Mouse (Mus musculus) kidney, embryonic 14.5 days (tissue): ENCODE data around the gene Tyk2. TPM values are rescaled to one million over a fixed set of nuclear protein-coding genes. Genes with fewer than 3 reads are reported as not detected.

Experiments used
- ATAC-seq: fragments of 200-750 bp; cut with Nextera tagmentation; 2 replicates; pipeline ENCODE4 v1.8.0; 2017; ENCODE audit warnings: moderate number of reproducible peaks, mild to moderate bottlenecking, moderate TSS enrichment, moderate library complexity; ENCODE audit not compliant: low FRiP score, low TSS enrichment
- H3K27ac ChIP-seq: fragments of 300-500 bp; sonication (generic); 2 replicates; pipeline ENCODE4 v1.5.1; 2014; ENCODE audit warnings: low read depth, mild to moderate bottlenecking, low read length, moderate library complexity, mixed read lengths
- H3K27me3 ChIP-seq: fragments of 300-500 bp; sonication (generic); 2 replicates; pipeline ENCODE4 v1.6.1; 2014; ENCODE audit warnings: mild to moderate bottlenecking, low read length; ENCODE audit not compliant: control insufficient read depth, insufficient read depth
- H3K36me3 ChIP-seq: fragments of 300-500 bp; sonication (generic); 2 replicates; pipeline ENCODE4 v1.6.1; 2014; ENCODE audit warnings: low read length, mixed read lengths; ENCODE audit not compliant: control insufficient read depth, insufficient read depth
- H3K4me1 ChIP-seq: fragments of 300-500 bp; sonication (generic); 2 replicates; pipeline ENCODE4 v1.6.1; 2014; ENCODE audit warnings: low read length, mixed read lengths; ENCODE audit not compliant: control insufficient read depth, insufficient read depth
- H3K4me2 ChIP-seq: fragments of 300-500 bp; sonication (generic); replicated peaks from 2 replicates; pipeline ENCODE4 v1.6.1; 2014; ENCODE audit warnings: low read depth, mild to moderate bottlenecking, low read length
- H3K4me3 ChIP-seq: fragments of 300-500 bp; sonication (generic); 2 replicates; pipeline ENCODE4 v1.5.1; 2014; ENCODE audit warnings: mild to moderate bottlenecking, low read length
- H3K9ac ChIP-seq: fragments of 300-500 bp; sonication (generic); 2 replicates; pipeline ENCODE4 v1.6.1; 2014; ENCODE audit warnings: low read depth, mild to moderate bottlenecking, low read length, moderate library complexity
- H3K9me3 ChIP-seq: fragments of 300-500 bp; sonication (generic); 2 replicates; pipeline ENCODE4 v1.6.1; 2016; ENCODE audit warnings: low read length; ENCODE audit not compliant: control insufficient read depth
- WGBS: fragments of 180-500 bp; shearing (Covaris S2); extraction: QIAGEN DNeasy Blood & Tissue Kit; methylation state at CpG from one replicate; pipeline ENCODE4 v1.1.7; 2014; 5-methylcytosine and 5-hydroxymethylcytosine counted together
- polyA plus RNA-seq: library from polyadenylated mRNA; unstranded; fragments of >200 nt; fragmentation: Nextera tagmentation; extraction: Ambion mirVana; gene quantifications from 2 replicates; pipeline ENCODE4 v1.2.1, GENCODE M21; 2014

The Tyk2 gene
- polyA plus RNA-seq, 1 experiment from 2014 or later, result 8.7 TPM

DNA sequence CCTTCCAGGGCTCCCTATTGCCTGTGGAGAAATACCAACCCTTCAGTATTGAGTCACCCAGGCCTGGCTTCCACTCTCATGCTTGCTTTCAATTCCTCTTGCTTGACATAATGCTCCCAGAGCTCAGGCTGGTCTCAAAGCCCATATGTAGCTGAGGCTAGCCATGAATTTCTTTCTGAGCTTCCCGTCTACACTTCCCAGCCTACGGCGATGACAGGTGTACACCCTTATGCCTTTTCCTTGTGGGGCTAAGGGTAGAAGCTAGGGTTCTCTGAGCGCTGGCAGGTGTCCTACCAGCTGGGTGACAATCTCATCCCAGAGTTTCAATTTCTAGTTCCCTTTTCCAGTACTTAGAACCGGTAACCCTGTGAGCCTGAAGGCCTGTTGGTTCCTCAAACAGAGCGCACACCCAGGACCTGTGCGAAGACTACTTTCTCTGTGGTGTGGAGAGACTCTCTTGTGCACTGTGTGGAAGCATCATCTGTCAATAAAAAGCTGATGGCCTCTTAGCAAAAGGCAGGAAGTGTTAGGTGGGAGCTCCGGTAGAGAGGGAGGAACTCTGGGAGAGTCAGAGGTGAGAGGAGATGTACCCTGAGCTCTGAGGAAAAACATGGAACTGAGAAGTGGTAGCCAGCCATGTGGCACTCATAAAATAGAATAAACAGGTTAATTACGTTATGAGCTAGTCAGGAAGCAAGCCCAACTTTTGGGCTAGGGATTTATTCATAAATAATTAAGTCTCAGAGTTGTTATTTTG, 5.4 kb downstream of the Tyk2 start:
- Histone ChIP-seq H3K4me2 (no peak overlapping the region), H3K9ac (no peak overlapping the region), H3K27me3 (no peaks in the 10 kb centered on the region), H3K4me1 (0 out of 2 replicates have a peak, but pooled peaks cover 5% of the 10 kb centered on the region), H3K36me3 (peaks cover 16% of the 10 kb centered on the region), H3K9me3 (no peaks in the 10 kb centered on the region), H3K27ac (no peak overlapping the region), H3K4me3 (no peak overlapping the region)
- 87% methylated on average over 9 of the region's 9 CpGs for WGBS
- ATAC-seq, result no peak

DNA sequence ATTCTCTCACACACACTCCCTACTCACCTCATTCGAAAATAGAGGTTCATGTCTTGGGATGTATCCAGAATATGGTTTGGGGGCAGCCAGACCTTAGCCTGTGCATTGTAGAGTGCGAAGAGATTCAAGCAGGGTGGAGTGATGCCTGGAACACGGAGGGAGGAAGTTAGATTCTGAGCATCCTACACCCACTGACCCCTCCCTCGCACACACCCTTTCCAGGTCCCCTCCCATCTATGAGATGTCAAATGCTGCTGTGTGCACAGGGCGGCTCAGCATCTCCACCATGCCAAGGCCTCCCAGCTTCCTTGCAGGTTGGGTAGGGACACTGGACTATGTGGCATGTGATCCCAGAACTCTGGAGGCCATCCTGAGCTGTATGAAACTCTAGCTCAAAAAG, 6.2 kb downstream of the Tyk2 start:
- H3K9ac ChIP-seq, result no peak overlapping the region
- WGBS, result 80% methylated on average over 5 of the region's 5 CpGs
- no peak overlapping the region for H3K27ac ChIP-seq
- H3K4me1 ChIP-seq, result no peaks in the 10 kb centered on the region
- peaks cover 20% of the 10 kb centered on the region for H3K36me3 ChIP-seq
- H3K4me2 ChIP-seq, result no peak overlapping the region
- no peak overlapping the region for H3K4me3 ChIP-seq
- H3K9me3 ChIP-seq, result no peaks in the 10 kb centered on the region
- no peak for ATAC-seq
- H3K27me3 ChIP-seq, result no peaks in the 10 kb centered on the region

- ATAC-seq, result no peak
- Histone ChIP-seq H3K9ac (no peak overlapping the region), H3K4me3 (no peak overlapping the region), H3K4me1 (no peaks in the 10 kb centered on the region), H3K4me2 (no peak overlapping the region), H3K27me3 (no peaks in the 10 kb centered on the region), H3K36me3 (peaks cover 18% of the 10 kb centered on the region), H3K27ac (no peak overlapping the region), H3K9me3 (no peaks in the 10 kb centered on the region)
- 90% methylated on average over 16 of the region's 16 CpGs for WGBS
Measured at GRCm38 (mm10) chr9:21121483-21121882, 9.6 kb downstream of the Tyk2 start.

DNA sequence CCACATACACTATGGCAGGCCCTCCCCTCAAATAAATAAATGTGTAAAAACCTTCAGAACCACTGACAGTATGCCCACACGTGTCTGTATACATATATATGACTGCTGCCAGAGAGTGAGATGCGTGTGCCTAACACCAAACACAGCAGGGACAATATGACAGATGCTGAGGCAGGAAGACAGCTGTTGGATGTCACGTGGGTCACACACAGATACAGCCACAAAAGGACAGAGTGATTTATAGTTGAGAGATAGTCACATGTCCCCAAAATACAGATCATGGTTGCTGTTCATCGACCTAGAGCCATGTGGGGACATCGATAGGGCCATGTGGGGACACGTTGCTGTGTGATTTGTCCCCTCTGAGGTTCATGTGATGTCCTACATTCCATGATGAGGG, 14.0 kb downstream of the Tyk2 start:
- H3K9ac ChIP-seq, result no peak overlapping the region
- no peak overlapping the region for H3K4me3 ChIP-seq
- peaks cover 5% of the 10 kb centered on the region; the same call in 1 of the 2 replicates for H3K36me3 ChIP-seq
- ATAC-seq, result no peak
- no peak overlapping the region for H3K27ac ChIP-seq
- H3K4me2 ChIP-seq, result no peak overlapping the region
- no peaks in the 10 kb centered on the region for H3K9me3 ChIP-seq
- 74% methylated on average over 6 of the region's 6 CpGs for WGBS
- no peaks in the 10 kb centered on the region for H3K27me3 ChIP-seq
- no peaks in the 10 kb centered on the region for H3K4me1 ChIP-seq

- ATAC-seq, result no peak
- no peak overlapping the region for H3K9ac ChIP-seq
- H3K27me3 ChIP-seq, result no peaks in the 10 kb centered on the region
- no peak overlapping the region for H3K27ac ChIP-seq
- H3K36me3 ChIP-seq, result peaks cover 3% of the 10 kb centered on the region; the same call in 1 of the 2 replicates
- no peak overlapping the region for H3K4me2 ChIP-seq
- no peak overlapping the region for H3K4me3 ChIP-seq
- WGBS, result 95% methylated on average over 8 of the region's 8 CpGs
- H3K9me3 ChIP-seq, result no peaks in the 10 kb centered on the region
- no peaks in the 10 kb centered on the region for H3K4me1 ChIP-seq
Measured at GRCm38 (mm10) chr9:21115105-21115504, 15.9 kb downstream of the Tyk2 start.

DNA sequence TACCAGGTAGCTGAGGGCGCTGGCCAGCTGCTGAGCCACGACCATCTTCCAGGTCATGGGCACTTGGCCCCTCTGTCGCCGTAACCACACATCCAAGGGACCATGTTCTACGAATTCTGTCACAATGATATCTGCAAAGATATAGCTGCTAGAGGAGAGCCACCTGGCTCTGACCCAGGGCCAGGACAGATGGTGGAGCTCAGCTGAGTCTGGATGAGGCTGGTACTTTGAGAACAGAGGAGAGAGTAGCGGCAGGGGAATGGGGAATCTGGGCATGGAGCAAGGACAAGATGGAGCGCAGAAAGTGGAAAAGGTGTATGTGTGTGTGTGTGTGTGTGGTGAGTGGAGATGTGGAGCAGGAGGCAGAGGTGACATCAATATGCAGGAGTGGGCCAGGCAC, 16.9 kb downstream of the Tyk2 start:
- 90% methylated on average over 7 of the region's 7 CpGs for WGBS
- Histone ChIP-seq H3K9me3 (no peaks in the 10 kb centered on the region), H3K4me2 (no peak overlapping the region), H3K27ac (no peak overlapping the region), H3K4me3 (no peak overlapping the region), H3K9ac (no peak overlapping the region), H3K27me3 (no peaks in the 10 kb centered on the region), H3K36me3 (no peaks in the 10 kb centered on the region; the same call in 1 of the 2 replicates), H3K4me1 (no peaks in the 10 kb centered on the region)
- no peak for ATAC-seq

- Histone ChIP-seq H3K27me3 (no peaks in the 10 kb centered on the region), H3K27ac (no peak overlapping the region), H3K9ac (no peak overlapping the region), H3K4me3 (no peak overlapping the region), H3K9me3 (no peaks in the 10 kb centered on the region), H3K4me1 (no peaks in the 10 kb centered on the region), H3K4me2 (no peak overlapping the region), H3K36me3 (peaks cover 3% of the 10 kb centered on the region; the same call in 1 of the 2 replicates)
- no peak for ATAC-seq
- 78% methylated on average over 6 of the region's 6 CpGs for WGBS
Measured at GRCm38 (mm10) chr9:21113751-21114150, 17.3 kb downstream of the Tyk2 start.

- Histone ChIP-seq H3K27me3 (no peaks in the 10 kb centered on the region), H3K4me2 (no peak overlapping the region), H3K4me3 (no peak overlapping the region), H3K36me3 (peaks cover 6% of the 10 kb centered on the region; the same call in 1 of the 2 replicates), H3K9me3 (no peaks in the 10 kb centered on the region), H3K27ac (no peak overlapping the region), H3K9ac (no peak overlapping the region), H3K4me1 (no peaks in the 10 kb centered on the region)
- WGBS, result 48% methylated on average over 23 of the region's 23 CpGs
- ATAC-seq, result peak; percentile 11; the same call in 1 of the 2 replicates
Measured at GRCm38 (mm10) chr9:21107607-21108237, 23.3 kb downstream of the Tyk2 start.
